Mouse (Mus musculus): Measurements from ENCODE around the gene Irak1.

GRCm38 (mm10) chrX:73998911-73999869 is 24.5 kb downstream of the Irak1 start:
- no peak for TF ChIP-seq CTCF (IDR thresholded peaks at IDR 0.05; ENCODE audit: extremely low read depth, insufficient read depth, insufficient read length, insufficient replicate concordance)
- no peak for TF ChIP-seq POLR2A (IDR thresholded peaks at IDR 0.05; ENCODE audit: low read depth, low read length)

Measured in spleen, adult 2 months (tissue).